Mouse (Mus musculus): ENCODE data around the gene Trim46. TPM values are rescaled to one million over a fixed set of nuclear protein-coding genes. Genes with fewer than 3 reads are reported as not detected.
"Not testable (repeated sequence)": the region's sequence is repeated elsewhere in the genome, so short reads cannot be mapped to it uniquely, and the experiment has no call there.

Gene Trim46
- polyA plus RNA-seq, 1 experiment from 2014 or later = 2.7 TPM

DNA sequence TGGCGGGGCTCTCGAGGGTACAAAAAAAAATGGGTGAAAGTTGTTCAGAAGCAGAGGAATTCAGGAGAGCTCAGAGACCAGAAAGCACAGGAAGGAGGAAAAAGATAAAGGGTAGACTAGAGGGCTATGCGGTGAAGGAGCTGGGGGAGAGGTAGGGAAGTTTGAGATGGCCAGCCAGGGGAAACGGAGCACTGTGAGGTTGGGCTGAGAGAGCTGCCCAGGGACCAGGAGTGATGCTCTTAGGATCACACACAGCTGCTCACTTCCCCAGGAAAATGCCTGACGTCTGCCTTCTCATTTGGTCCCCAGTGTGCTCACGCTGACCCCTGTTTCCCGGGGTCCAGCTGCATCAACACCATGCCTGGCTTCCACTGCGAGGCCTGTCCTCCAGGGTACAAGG lies 26.6 kb downstream of the Trim46 start:
- Histone ChIP-seq H3K27ac (replicated peaks) (no peak overlapping the region), H3K27me3 (ENCODE audit: control insufficient read depth, insufficient read depth, low read length) (no peaks in the 10 kb centered on the region), H3K9ac (ENCODE audit: low read length) (no peak overlapping the region), H3K4me1 (replicated peaks; ENCODE audit: control insufficient read depth, insufficient read depth) (no peaks in the 10 kb centered on the region; the same call in 1 of the 2 replicates), H3K4me3 (ENCODE audit: low read depth, low read length) (no peak overlapping the region), H3K36me3 (ENCODE audit: control insufficient read depth, insufficient read depth, low read length) (peaks cover 3% of the 10 kb centered on the region; the same call in 1 of the 2 replicates), H3K9me3 (ENCODE audit: control insufficient read depth, low read length) (no peaks in the 10 kb centered on the region), H3K4me2 (replicated peaks; ENCODE audit: low read depth) (no peak overlapping the region)
- DNase-seq (ENCODE audit: low spot score) = no peak
- 39% methylated on average over 8 of the region's 8 CpGs for WGBS
- TF ChIP-seq CTCF (IDR thresholded peaks at IDR 0.05; ENCODE audit: low read depth) = no peak
- TF ChIP-seq EP300 (optimal IDR thresholded peaks at IDR 0.05) = no peak
- ATAC-seq (ENCODE audit: low FRiP score, low TSS enrichment) = no peak

DNA sequence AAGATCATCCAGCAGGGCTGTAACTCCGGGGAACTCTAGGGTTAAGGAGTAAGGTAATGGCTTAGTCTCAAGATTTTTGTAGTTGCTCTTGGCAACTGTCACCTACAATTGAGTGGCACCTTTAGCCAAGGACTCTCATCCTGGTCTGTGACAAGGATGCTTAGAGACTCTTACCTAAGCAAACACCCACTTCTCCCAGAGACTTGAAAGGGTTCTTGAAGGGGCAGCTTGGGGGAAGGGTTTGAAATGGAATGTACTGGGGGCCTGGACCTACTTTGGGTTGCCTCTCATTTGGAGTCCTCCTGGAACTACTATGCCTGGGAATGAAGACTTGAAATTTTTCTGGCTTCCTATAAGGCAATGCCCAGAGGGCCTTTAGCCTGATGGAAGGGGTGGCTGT lies 27.8 kb downstream of the Trim46 start:
- WGBS = 82% methylated on average over 1 of the region's 1 CpGs
- Histone ChIP-seq H3K9me3 (ENCODE audit: control insufficient read depth, low read length) (no peaks in the 10 kb centered on the region), H3K4me1 (replicated peaks; ENCODE audit: control insufficient read depth, insufficient read depth) (no peaks in the 10 kb centered on the region; the same call in 1 of the 2 replicates), H3K4me3 (ENCODE audit: low read depth, low read length) (no peak overlapping the region), H3K9ac (ENCODE audit: low read length) (no peak overlapping the region), H3K27ac (replicated peaks) (no peak overlapping the region), H3K4me2 (replicated peaks; ENCODE audit: low read depth) (no peak overlapping the region), H3K27me3 (ENCODE audit: control insufficient read depth, insufficient read depth, low read length) (no peaks in the 10 kb centered on the region), H3K36me3 (ENCODE audit: control insufficient read depth, insufficient read depth, low read length) (no peaks in the 10 kb centered on the region; the same call in 1 of the 2 replicates)
- ATAC-seq (ENCODE audit: low FRiP score, low TSS enrichment) (no peak), DNase-seq (ENCODE audit: low spot score) (no peak)
- TF ChIP-seq EP300 (optimal IDR thresholded peaks at IDR 0.05) (no peak), CTCF (IDR thresholded peaks at IDR 0.05; ENCODE audit: low read depth) (no peak)

DNA sequence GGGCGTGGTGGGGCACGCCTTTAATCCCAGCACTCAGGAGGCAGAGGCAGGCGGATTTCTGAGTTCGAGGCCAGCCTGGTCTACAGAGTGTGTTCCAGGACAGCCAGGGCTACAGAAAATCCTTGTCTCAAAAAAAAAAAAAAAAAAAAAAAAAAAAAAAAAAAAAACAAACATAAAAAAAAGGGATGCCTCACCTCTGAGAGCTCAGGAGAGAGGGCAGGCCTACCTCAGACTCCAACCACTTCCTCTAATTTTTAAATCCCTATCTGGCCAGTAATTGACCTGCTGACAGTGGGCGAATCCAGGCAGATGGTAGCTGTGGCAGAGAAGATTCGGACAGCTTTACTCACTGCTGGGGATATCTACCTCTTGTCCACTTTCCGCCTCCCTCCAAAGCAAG lies 29.7 kb downstream of the Trim46 start:
- not testable (repeated sequence) for H3K4me3 ChIP-seq (ENCODE audit: low read depth, low read length); H3K4me2 ChIP-seq (replicated peaks; ENCODE audit: low read depth); DNase-seq (ENCODE audit: low spot score); H3K9me3 ChIP-seq (ENCODE audit: control insufficient read depth, low read length); H3K27me3 ChIP-seq (ENCODE audit: control insufficient read depth, insufficient read depth, low read length); ATAC-seq (ENCODE audit: low FRiP score, low TSS enrichment); H3K36me3 ChIP-seq (ENCODE audit: control insufficient read depth, insufficient read depth, low read length); H3K4me1 ChIP-seq (replicated peaks; ENCODE audit: control insufficient read depth, insufficient read depth); H3K27ac ChIP-seq (replicated peaks); H3K9ac ChIP-seq (ENCODE audit: low read length)
- 74% methylated on average over 7 of the region's 7 CpGs for WGBS

DNA sequence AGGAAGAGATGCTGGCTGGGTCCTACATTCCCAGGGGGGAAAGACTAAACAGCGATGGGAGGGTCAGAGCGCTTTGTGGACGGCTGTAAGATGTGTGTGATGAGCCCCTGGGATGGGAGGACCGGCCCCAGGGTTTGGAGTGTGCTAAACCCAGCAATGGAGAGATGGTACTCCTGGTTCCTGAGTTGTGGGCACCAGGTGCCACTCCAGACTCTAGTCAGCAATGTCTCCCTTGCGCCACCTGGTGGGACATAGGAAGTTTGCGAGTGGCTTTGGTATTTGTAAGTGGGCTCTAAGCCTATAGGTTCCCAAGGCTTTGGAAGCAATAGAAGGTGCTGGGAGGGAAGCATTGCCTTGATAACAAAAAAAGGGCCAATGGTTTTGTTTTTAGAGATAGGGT lies 30.3 kb downstream of the Trim46 start:
- peak; percentile 15 for ATAC-seq (ENCODE audit: low FRiP score, low TSS enrichment)
- peak overlapping the region; percentile 38 for H3K9ac ChIP-seq (ENCODE audit: low read length)
- TF ChIP-seq CTCF (IDR thresholded peaks at IDR 0.05; ENCODE audit: low read depth) (peak; percentile 97), EP300 (optimal IDR thresholded peaks at IDR 0.05) (no peak)
- H3K4me3 ChIP-seq (ENCODE audit: low read depth, low read length) = peak overlapping the region; percentile 74
- H3K27me3 ChIP-seq (ENCODE audit: control insufficient read depth, insufficient read depth, low read length) = no peaks in the 10 kb centered on the region
- H3K36me3 ChIP-seq (ENCODE audit: control insufficient read depth, insufficient read depth, low read length) = no peaks in the 10 kb centered on the region
- no peak overlapping the region; the same call in 1 of the 2 replicates for H3K27ac ChIP-seq (replicated peaks)
- H3K9me3 ChIP-seq (ENCODE audit: control insufficient read depth, low read length) = no peaks in the 10 kb centered on the region
- WGBS = under 1% methylated on average over 6 of the region's 6 CpGs
- peak overlapping the region; percentile 80 for H3K4me2 ChIP-seq (replicated peaks; ENCODE audit: low read depth)
- H3K4me1 ChIP-seq (replicated peaks; ENCODE audit: control insufficient read depth, insufficient read depth) = peaks cover 4% of the 10 kb centered on the region; the same call in 1 of the 2 replicates
- peak; percentile 86 for DNase-seq (ENCODE audit: low spot score)

DNA sequence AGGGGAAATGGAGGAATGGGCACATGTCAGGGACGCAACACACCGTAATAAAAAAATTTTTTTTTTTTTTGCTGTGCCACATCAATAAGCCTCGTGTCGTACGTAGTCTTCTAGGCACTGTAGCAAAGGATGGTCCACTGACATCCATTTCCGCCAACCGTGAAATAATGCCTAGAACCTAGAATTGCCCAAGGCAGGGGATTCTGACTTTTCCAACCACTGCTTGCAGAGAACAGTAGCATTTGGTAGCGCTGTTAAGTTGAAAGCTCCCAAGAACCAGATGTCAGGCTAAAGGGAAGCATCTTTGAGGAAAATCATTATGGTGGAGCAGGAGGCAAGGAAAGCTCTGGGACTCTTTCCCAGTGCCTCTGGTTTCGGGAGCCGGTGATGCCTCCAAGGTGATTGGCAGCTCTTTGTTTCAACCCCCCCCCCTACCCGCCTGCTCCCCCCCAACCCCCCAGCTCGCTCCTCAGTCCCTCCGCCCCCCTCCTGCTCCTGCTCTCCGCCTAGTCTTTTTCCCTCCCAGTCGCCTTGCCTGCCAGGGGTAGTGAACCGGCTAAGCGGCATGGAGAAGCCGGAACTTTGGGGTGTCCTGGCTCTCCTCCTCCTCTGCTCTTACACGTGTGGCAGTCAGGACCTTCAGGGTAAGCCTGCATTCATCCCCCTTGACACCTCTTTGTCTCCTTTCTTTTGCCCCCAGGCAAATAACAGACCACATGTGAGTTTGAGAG lies 31.3 kb downstream of the Trim46 start, which contains the start of gene Thbs3:
Thbs3 (plus strand) TSS at position 500 of the 731 bp plus-strand sequence.
- H3K4me2 ChIP-seq (replicated peaks; ENCODE audit: low read depth) = peak within 1 kb of the TSS; percentile 80
- H3K27ac ChIP-seq (replicated peaks) = peak within 1 kb of the TSS; percentile 98
- peaks cover 4% of the 10 kb centered on the region; the same call in 1 of the 2 replicates for H3K4me1 ChIP-seq (replicated peaks; ENCODE audit: control insufficient read depth, insufficient read depth)
- WGBS = 3% methylated on average over 19 of the region's 19 CpGs
- ATAC-seq (ENCODE audit: low FRiP score, low TSS enrichment) (no peak), DNase-seq (ENCODE audit: low spot score) (peak; percentile 32)
- TF ChIP-seq CTCF (IDR thresholded peaks at IDR 0.05; ENCODE audit: low read depth) (no peak), EP300 (optimal IDR thresholded peaks at IDR 0.05) (no peak)
- no peaks in the 10 kb centered on the region for H3K27me3 ChIP-seq (ENCODE audit: control insufficient read depth, insufficient read depth, low read length)
- H3K9ac ChIP-seq (ENCODE audit: low read length) = peak within 1 kb of the TSS; percentile 78
- no peaks in the 10 kb centered on the region for H3K9me3 ChIP-seq (ENCODE audit: control insufficient read depth, low read length)
- H3K36me3 ChIP-seq (ENCODE audit: control insufficient read depth, insufficient read depth, low read length) = 0 out of 2 replicates have a peak, but pooled peaks cover 4% of the 10 kb centered on the region
- peak within 1 kb of the TSS; percentile 74 for H3K4me3 ChIP-seq (ENCODE audit: low read depth, low read length)

All from stomach, postnatal 0 days (tissue).